Mouse (Mus musculus): ENCODE measurements around the gene Fubp3. TPM values are rescaled to one million over a fixed set of nuclear protein-coding genes. Genes with fewer than 3 reads are reported as not detected.

Gene Fubp3
- polyA plus RNA-seq, 1 experiment from 2014 or later = 94.6 TPM

- Histone ChIP-seq H3K27me3 (replicated peaks; ENCODE audit: low read depth, poor library complexity, severe bottlenecking) (peaks cover 99% of the 10 kb centered on the region), H3K4me1 (peaks cover 16% of the 10 kb centered on the region), H3K4me3 (peak overlapping the region; percentile 67), H3K9me3 (peaks cover 4% of the 10 kb centered on the region; the same call in 1 of the 2 replicates), H3K27ac (replicated peaks) (no peak overlapping the region; the same call in 1 of the 2 replicates), H3K36me3 (replicated peaks) (no peaks in the 10 kb centered on the region)
- under 1% methylated on average over 108 of the region's 109 CpGs for WGBS
- DNase-seq (ENCODE audit: low spot score) = peak; percentile 60
Measured at GRCm38 (mm10) chr2:31653971-31654853, 81.8 kb downstream of the Fubp3 start.

- no peak overlapping the region for H3K27ac ChIP-seq (replicated peaks)
- peak overlapping the region; percentile 67 for H3K4me3 ChIP-seq
- peaks cover 95% of the 10 kb centered on the region for H3K27me3 ChIP-seq (replicated peaks; ENCODE audit: low read depth, poor library complexity, severe bottlenecking)
- peaks cover 7% of the 10 kb centered on the region; the same call in 1 of the 2 replicates for H3K9me3 ChIP-seq
- peaks cover 16% of the 10 kb centered on the region for H3K4me1 ChIP-seq
- WGBS = 5% methylated on average over 22 of the region's 22 CpGs
- H3K36me3 ChIP-seq (replicated peaks) = no peaks in the 10 kb centered on the region
- peak; percentile 52 for DNase-seq (ENCODE audit: low spot score)
Measured at GRCm38 (mm10) chr2:31654854-31655559, 82.6 kb downstream of the Fubp3 start.

GRCm38 (mm10) chr2:31656374-31656773 lies 83.9 kb downstream of the Fubp3 start:
- WGBS = 84% methylated on average over 7 of the region's 7 CpGs

GRCm38 (mm10) chr2:31662939-31663803 lies 90.7 kb downstream of the Fubp3 start:
- 64% methylated on average over 8 of the region's 8 CpGs for WGBS
- Histone ChIP-seq H3K4me3 (no peak overlapping the region), H3K27ac (replicated peaks) (no peak overlapping the region), H3K27me3 (replicated peaks; ENCODE audit: low read depth, poor library complexity, severe bottlenecking) (peaks cover 45% of the 10 kb centered on the region), H3K4me1 (peaks cover 3% of the 10 kb centered on the region; the same call in 1 of the 2 replicates), H3K9me3 (peaks cover 7% of the 10 kb centered on the region; the same call in 1 of the 2 replicates), H3K36me3 (replicated peaks) (no peaks in the 10 kb centered on the region)
- DNase-seq (ENCODE audit: low spot score) = no peak

More at GRCm38 (mm10) chr2:31656374-31656773, 83.9 kb downstream of the Fubp3 start:
- no peak for DNase-seq (ENCODE audit: low spot score)
- H3K36me3 ChIP-seq (replicated peaks) = no peaks in the 10 kb centered on the region
- no peak overlapping the region for H3K4me3 ChIP-seq
- peaks cover 81% of the 10 kb centered on the region for H3K27me3 ChIP-seq (replicated peaks; ENCODE audit: low read depth, poor library complexity, severe bottlenecking)
- peaks cover 16% of the 10 kb centered on the region for H3K4me1 ChIP-seq
- no peak overlapping the region for H3K27ac ChIP-seq (replicated peaks)
- H3K9me3 ChIP-seq = peaks cover 7% of the 10 kb centered on the region; the same call in 1 of the 2 replicates

- no peak overlapping the region for H3K4me3 ChIP-seq
- H3K9me3 ChIP-seq = peaks cover 7% of the 10 kb centered on the region; the same call in 1 of the 2 replicates
- peaks cover 39% of the 10 kb centered on the region for H3K27me3 ChIP-seq (replicated peaks; ENCODE audit: low read depth, poor library complexity, severe bottlenecking)
- peaks cover 3% of the 10 kb centered on the region; the same call in 1 of the 2 replicates for H3K4me1 ChIP-seq
- H3K36me3 ChIP-seq (replicated peaks) = no peaks in the 10 kb centered on the region
- H3K27ac ChIP-seq (replicated peaks) = no peak overlapping the region
- WGBS = 84% methylated on average over 1 of the region's 1 CpGs
- DNase-seq (ENCODE audit: low spot score) = no peak
Measured at GRCm38 (mm10) chr2:31663804-31664180, 91.3 kb downstream of the Fubp3 start.

Small RNA genes within 50 kb of the gene (microRNA-seq; reads per million reads assigned to microRNA genes)
- 1.2 reads per million for gene Mir6998

Other genes starting within 250 kb of the Fubp3 start
- 13.0 and 16.1 TPM in 2 replicates for gene Ass1, start 102.4 kb upstream of the Fubp3 start, polyA plus RNA-seq (2016; fragmentation: Nextera tagmentation; extraction: Ambion mirVana)
- 6.9 and 7.2 TPM in 2 replicates for gene Prdm12, start 67.4 kb downstream of the Fubp3 start, polyA plus RNA-seq (2016; fragmentation: Nextera tagmentation; extraction: Ambion mirVana)
- 107 and 112 TPM in 2 replicates for gene Exosc2, start 98.1 kb downstream of the Fubp3 start, polyA plus RNA-seq (2016; fragmentation: Nextera tagmentation; extraction: Ambion mirVana)
- 62.8 and 64.8 TPM in 2 replicates for gene Abl1, start 115.7 kb downstream of the Fubp3 start, polyA plus RNA-seq (2016; fragmentation: Nextera tagmentation; extraction: Ambion mirVana)
- gene Qrfp, start 237.9 kb downstream of the Fubp3 start, polyA plus RNA-seq (2016; fragmentation: Nextera tagmentation; extraction: Ambion mirVana) = 0.19 and 0.20 TPM in 2 replicates